Mouse (Mus musculus) 416B (cell line): ENCODE measurements around the gene Zfp108.

Experiments used
- DNase-seq: peaks from one replicate; pipeline ENCODE4 v3.0.0; 2011; ENCODE audit warnings: low read depth

Gene Zfp108

DNA sequence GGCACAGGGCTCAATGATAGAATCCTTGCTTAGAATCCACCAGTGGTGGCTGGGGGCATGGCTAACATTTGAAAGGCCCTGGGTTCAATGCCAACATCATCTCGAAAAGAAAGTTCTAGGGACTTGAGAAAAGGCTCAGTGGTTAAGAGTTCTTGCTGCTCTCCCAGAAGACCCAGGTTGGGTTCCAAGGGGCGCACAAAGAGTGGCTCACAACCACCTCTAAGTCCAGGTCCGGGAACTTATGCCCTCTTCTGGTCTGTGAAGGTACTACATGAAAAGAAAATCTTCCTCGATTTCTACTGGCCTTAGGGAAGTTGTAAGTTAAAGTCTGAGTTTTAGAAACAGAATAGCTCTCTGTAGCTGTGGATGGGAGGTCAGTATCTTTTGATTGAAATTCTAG, 31.5 kb downstream of the Zfp108 start:
- DNase-seq, result peak; percentile 38

DNA sequence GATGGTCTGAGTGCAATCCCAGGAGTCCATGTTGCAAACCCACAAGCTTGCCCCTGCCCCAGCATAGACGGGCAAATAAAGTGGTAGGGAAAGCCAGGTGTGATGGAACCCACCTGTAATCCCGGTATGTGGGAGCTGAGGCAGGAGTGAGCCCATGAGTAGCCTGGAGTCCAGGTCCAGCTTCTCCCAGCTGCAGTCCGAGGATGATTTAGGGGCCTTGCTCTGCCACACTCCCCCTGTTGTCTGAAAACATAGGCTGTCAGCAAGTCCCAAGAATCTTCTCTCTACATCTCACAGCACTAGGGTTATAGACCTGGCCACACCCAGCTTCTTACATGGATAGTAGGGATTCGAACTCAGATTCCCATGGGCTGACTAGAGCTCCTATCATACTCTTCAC, 32.3 kb downstream of the Zfp108 start:
- DNase-seq, result no peak

GRCm38 (mm10) chr7:24287670-24288069, 33.1 kb downstream of the Zfp108 start:
- no peak for DNase-seq

DNA sequence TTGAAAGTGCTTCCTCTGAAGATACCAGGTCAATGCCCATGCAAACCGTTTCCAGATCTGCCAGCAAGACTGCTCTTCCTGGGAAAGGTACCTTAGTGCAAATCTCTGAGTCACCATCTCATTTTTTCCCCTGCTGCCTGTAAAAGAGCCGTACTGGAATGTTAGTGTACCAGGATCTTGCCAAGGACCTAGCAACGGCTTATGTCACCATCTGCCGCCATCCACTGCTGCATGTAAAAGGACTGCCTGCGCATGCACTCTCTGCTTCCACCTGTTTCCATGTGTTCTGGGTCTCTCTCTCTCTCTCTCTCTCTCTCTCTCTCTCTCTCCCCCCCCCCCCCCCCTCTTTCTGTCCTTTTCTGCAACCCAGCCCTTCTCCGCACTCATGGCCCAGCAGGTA, 33.9 kb downstream of the Zfp108 start:
- no peak for DNase-seq

DNA sequence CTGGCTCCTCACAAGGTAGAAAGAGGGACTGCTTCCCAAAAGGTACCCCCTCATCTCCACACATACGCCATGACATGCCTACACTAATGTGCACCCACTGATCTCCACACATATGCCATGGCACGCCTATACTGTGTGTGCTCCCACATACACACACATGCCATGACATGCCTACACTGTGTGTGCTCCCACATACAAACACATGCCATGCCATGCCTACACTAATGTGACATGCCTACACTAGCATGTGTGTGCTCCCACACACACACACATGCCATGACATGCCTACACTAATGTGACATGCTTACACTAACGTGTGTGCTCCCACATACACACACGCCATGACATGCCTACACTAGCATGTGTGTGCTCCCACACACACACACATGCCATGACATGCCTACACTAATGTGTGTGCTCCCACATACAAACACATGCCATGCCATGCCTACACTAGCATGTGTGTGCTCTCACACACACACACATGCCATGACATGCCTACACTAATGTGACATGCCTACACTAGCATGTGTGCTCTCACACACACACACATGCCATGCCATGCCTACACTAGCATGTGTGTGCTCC, 35.6 kb downstream of the Zfp108 start:
- DNase-seq, result no peak

DNA sequence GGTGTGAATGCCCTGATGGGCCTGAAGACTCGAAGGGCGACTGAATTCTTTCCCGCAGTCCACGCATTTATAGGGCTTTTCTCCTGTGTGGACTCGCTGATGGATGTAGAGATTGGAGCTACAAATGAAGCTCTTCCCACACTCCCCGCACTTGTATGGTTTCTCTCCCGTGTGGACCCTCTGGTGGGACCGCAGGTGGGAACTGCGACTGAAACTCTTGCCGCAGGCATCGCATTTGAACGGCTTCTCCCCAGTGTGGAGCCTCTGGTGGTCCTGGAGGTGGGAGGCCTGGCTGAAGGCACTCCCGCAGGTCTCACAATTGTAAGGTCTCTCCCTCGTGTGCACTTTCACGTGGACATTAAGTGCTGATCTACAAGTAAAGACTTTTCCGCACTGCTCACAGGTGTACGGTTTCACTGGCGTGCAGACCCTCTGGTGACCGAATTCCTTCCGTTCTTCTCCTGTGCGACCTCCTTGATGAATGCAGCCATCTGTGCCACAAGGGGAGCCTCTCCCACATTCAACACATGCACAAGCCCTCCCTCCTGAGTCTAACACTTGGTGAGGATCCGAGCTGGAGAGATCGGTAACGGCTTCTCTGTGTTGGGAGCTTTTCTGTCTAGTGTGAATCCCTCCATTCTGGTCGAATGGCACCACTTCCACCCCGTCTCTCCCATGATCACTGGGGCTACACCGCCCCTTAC, 36.9 kb downstream of the Zfp108 start:
- DNase-seq, result no peak

DNA sequence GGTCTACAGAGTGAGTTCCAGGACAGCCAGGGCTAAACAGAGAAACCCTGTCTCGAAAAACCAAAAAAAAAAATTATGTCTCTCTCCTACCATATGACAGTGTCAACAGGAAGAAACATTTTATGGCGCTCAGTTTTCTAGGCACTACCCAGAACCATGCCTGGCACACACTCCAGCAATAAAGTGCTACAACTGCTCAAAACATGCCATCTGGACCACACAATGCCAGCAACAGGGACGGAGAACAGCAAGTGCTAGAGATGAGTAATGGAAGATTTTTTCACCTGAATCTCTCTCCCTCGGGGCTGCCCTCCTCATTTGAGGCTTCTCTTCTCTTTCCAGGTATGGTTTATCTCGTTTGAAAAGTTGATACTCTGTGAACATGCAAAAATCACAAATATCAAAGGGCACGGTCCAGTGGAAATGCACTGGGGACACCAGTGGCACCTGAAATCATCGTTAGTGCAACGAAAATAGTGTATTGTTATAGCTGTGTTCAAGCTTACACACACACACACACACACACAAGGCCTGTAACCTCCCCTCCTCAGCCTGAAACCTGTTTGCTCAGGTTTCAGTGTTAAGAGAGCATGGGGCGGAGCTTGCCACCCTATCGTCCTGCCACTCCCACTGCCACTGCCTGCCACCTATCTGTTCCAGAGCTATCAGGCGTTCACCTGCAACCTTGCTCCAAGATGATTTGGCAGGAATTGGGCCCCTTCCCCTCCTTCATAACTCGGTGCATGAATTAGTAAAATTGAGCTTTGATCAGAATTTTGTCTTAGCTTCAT, 38.7 kb downstream of the Zfp108 start:
- no peak for DNase-seq

DNA sequence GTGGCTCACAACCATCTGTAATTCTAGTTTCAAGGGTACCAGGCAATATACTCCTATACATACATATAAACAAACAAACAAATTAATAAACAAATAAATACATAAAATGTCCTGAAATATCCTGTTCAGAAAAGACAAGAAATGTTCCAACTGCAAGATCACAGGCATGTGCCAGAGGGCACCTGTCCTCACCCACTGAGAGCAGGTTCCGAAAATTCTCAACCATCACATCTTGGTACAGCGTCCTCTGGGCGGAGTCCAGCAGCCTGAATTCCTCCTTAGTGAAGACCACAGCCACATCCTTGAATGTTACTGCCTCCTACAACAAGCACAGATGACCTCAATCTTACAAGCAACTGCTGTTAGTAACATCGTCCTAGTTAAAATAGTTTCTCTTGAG, 40.2 kb downstream of the Zfp108 start:
- DNase-seq, result no peak

DNA sequence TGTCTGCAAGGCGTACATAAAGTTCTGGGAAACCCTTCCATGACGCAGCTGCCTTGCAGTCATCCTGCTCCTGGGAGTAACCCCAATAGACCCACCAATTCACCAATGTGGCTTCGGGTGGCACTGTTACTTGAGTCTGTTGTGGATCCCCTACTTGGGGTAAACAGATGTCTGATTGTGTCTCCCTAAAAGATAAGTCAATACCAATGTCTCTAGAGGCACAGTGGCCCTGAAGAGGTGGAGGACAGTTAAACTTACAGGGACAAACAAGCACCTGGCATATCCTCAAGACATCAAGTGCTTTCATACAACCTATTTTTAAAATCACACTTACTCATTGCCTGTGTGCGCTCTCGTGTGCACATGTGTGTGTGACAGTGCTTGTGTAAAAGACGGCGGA, 40.8 kb downstream of the Zfp108 start:
- DNase-seq, result no peak

- no peak for DNase-seq
Observed at GRCm38 (mm10) chr7:24296386-24296785, 41.8 kb downstream of the Zfp108 start.

DNA sequence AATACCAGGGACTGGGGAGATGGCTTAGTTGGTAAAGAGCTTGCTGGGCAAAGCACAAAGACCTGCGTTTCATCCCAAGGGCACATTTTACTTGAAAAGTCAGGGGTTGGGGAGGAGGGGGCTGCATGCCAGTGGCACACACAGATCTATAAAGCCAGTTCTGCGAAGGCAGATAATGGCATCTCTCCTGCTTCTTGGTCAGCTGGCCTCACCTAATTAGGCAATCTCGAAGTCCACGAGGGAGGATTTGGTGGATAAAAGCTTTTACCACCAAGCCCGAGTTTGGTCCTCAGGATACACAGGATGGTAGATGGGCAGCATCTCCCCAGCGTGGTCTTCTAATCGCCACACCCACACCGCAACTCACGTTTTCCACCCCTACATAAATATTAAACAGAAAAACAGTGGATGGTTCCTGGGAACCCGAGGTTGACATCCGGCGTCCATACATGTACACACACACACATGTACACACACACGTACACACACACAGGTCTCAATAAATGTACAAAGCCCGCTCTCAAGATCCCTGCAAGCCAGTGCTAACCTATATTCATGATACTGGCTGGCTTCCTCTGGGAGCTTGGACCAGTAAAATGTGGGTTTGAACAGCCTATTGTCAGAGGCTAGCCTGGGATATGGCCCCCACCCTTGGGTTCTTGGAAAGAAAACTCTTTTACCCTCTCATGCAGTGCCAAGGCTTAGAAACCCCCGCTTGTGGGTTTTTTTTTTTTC, 42.9 kb downstream of the Zfp108 start:
- DNase-seq, result no peak

DNA sequence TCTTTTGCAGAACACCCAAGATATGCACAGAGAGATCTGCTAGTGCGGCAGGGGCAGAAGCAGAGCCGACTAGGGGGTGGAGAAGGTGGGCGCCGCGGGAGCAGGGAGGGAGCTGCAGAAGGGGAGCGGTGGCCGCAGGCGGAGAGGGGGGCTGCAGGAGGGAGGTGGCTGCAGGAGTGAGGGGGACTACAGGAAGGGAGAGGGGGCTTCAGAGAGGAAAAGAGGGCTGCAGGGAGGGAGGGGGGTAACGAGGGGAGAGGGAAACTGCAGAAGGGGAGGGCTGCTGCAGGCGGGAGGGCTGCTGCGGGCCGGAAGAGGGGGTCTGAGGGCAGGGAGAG, 44.0 kb downstream of the Zfp108 start:
- DNase-seq, result no peak

GRCm38 (mm10) chr7:24298973-24299708, 44.5 kb downstream of the Zfp108 start:
- DNase-seq, result peak; percentile 87

DNA sequence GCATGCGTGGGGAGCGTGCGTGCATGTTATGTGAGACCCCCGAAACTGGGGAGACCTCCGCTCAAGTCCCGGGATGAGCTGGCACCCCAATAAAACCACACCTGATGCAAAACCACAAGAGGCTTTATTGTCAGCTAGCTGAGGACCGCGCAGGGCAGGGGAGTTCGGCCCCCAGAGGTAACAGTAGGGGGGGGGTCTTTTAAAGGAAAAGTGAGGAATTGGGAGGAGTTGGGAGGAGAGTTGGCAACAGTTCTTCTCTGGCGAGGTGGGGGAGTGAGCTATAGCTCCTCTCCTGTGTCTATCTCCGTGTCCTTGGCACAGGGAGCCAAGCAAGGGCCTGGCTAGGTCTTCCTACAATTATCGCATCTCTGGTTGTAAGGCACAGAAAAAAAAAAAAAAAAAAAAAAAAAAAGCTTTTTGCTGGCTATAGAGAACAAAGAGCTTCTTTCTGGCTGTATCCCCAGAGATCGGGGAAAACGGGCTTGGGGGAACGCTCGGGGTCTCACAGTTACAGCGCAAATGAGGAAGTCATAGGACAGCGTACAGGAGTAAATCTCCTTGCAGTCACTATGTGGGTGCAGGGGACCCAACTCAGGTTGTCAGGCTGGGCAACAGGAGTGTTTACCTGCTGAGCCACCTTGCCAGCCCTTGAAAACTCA, 45.4 kb downstream of the Zfp108 start:
- DNase-seq, result no peak

DNA sequence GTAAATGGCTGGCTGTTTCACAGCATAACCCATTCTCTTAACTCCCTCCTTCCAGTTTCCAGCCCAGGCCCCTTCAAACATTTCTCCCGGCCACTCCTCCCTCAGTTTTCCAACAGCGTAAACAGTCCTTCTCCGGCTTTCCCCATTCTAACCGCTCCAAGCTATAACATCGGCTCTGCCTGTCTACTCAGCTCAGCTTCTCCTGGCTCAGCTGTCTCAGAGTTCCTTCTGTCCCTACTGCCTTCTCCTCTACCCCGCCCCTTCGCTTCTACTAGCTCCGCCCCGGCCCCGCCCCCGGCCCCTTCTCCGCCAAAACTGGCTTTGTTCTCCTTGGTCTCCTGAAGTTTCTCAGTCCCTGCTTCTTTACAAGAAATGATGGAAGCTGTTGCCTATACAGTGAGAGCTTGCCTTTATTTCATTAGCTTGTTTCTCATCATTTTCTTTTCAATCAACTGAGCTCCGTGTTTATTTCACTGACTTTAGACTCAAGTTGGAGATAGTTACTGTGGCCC, 46.2 kb downstream of the Zfp108 start, which contains the start of gene Zfp61:
TSS of gene Zfp61 (minus strand) at position 462 of the 512 bp plus-strand sequence.
- peak; percentile 34 for DNase-seq
